Mouse (Mus musculus) inflammation-experienced regulatory T-cells, adult 6 months (primary cell): ENCODE results near the gene Krt78. TPM values are rescaled to one million over a fixed set of nuclear protein-coding genes. Genes with fewer than 3 reads are reported as not detected.

Experiments used
- ATAC-seq: one replicate; pipeline ENCODE4 v1.8.0; 2017
- polyA plus RNA-seq, 3 experiments: library from polyadenylated mRNA; unstranded; fragments of 100-300 nt; shearing (Covaris generic); gene quantifications; one replicate each; pipeline ENCODE4 v1.2.1; 2017

Gene Krt78
- polyA plus RNA-seq, 3 experiments from 2014 or later = not detected

- no peak for ATAC-seq
These were observed 16.4 kb upstream of the Krt78 start for GRCm38 (mm10) chr15:101970536-101970935.

GRCm38 (mm10) chr15:101966808-101967207, 12.7 kb upstream of the Krt78 start:
- no peak for ATAC-seq

GRCm38 (mm10) chr15:101958891-101959290, 4.8 kb upstream of the Krt78 start:
- no peak for ATAC-seq

GRCm38 (mm10) chr15:101952733-101953474, 1.2 kb downstream of the Krt78 start:
- ATAC-seq = no peak

- no peak for ATAC-seq
These were observed 8.7 kb downstream of the Krt78 start for GRCm38 (mm10) chr15:101945430-101945829.

GRCm38 (mm10) chr15:101941948-101942347, 12.1 kb downstream of the Krt78 start:
- ATAC-seq = no peak

GRCm38 (mm10) chr15:101940274-101940829, 13.7 kb downstream of the Krt78 start, which contains the start of gene Krt79:
Gene Krt79 (minus strand): TSS chr15:101940324.
- no peak for ATAC-seq

GRCm38 (mm10) chr15:101938600-101939308, 15.3 kb downstream of the Krt78 start:
- no peak for ATAC-seq

- no peak for ATAC-seq
These were observed 21.1 kb downstream of the Krt78 start for GRCm38 (mm10) chr15:101933024-101933423.

GRCm38 (mm10) chr15:101929666-101930065, 24.4 kb downstream of the Krt78 start:
- no peak for ATAC-seq

- ATAC-seq = no peak
These were observed 25.0 kb downstream of the Krt78 start for GRCm38 (mm10) chr15:101929087-101929486.

- no peak for ATAC-seq
These were observed 26.6 kb downstream of the Krt78 start for GRCm38 (mm10) chr15:101927340-101928080.

GRCm38 (mm10) chr15:101925041-101925440, 29.0 kb downstream of the Krt78 start:
- ATAC-seq = no peak

GRCm38 (mm10) chr15:101924635-101925034, 29.5 kb downstream of the Krt78 start, which contains the start of gene Krt4:
Gene Krt4 (minus strand): TSS chr15:101924735.
- no peak for ATAC-seq

- no peak for ATAC-seq
These were observed 31.8 kb downstream of the Krt78 start for GRCm38 (mm10) chr15:101922296-101922695.

GRCm38 (mm10) chr15:101916072-101916471, 38.0 kb downstream of the Krt78 start:
- ATAC-seq = no peak

GRCm38 (mm10) chr15:101904849-101905248, 49.2 kb downstream of the Krt78 start:
- no peak for ATAC-seq

- ATAC-seq = no peak
These were observed 51.6 kb downstream of the Krt78 start for GRCm38 (mm10) chr15:101902171-101903149.
